Mouse (Mus musculus) embryonic facial prominence, embryonic 11.5 days (tissue): Measurements from ENCODE around the gene Fgfr2. TPM values are rescaled to one million over a fixed set of nuclear protein-coding genes. Genes with fewer than 3 reads are reported as not detected.

Source experiments
- ATAC-seq: fragments of 200-750 bp; cut with Nextera tagmentation; replicated peaks from 2 replicates; pipeline ENCODE4 v1.8.0; 2017; ENCODE audit warnings: low read depth; ENCODE audit not compliant: insufficient number of reproducible peaks, low FRiP score, low TSS enrichment
- DNase-seq: peaks from one replicate; pipeline ENCODE4 v3.0.0-alpha.2; 2015; ENCODE audit warnings: low spot score
- H3K27ac ChIP-seq: fragments of 300-500 bp; sonication (generic); replicated peaks from 2 replicates; pipeline ENCODE4 v1.5.1; 2014; ENCODE audit warnings: mild to moderate bottlenecking, low read depth, low read length, control low read depth
- H3K27me3 ChIP-seq: fragments of 300-500 bp; sonication (generic); 2 replicates; pipeline ENCODE4 v1.6.1; 2014; ENCODE audit warnings: mild to moderate bottlenecking, low read length, moderate library complexity, mixed read lengths; ENCODE audit not compliant: control insufficient read depth, insufficient read depth
- H3K36me3 ChIP-seq: fragments of 300-500 bp; sonication (generic); replicated peaks from 2 replicates; pipeline ENCODE4 v1.6.1; 2014; ENCODE audit warnings: low read depth, mild to moderate bottlenecking, low read length, moderate library complexity, mixed read lengths; ENCODE audit not compliant: control insufficient read depth, insufficient read depth
- H3K4me1 ChIP-seq: fragments of 300-500 bp; sonication (generic); 2 replicates; pipeline ENCODE4 v1.6.1; 2014; ENCODE audit warnings: low read length, mixed read lengths; ENCODE audit not compliant: control insufficient read depth, insufficient read depth
- H3K4me2 ChIP-seq: fragments of 300-500 bp; sonication (generic); 2 replicates; pipeline ENCODE4 v1.6.1; 2014; ENCODE audit warnings: low read depth, mild to moderate bottlenecking, control low read depth, low read length, moderate library complexity
- H3K4me3 ChIP-seq: fragments of 300-500 bp; sonication (generic); 2 replicates; pipeline ENCODE4 v1.5.1; 2014; ENCODE audit warnings: low read depth, low read length, control low read depth
- H3K9ac ChIP-seq: fragments of 300-500 bp; sonication (generic); replicated peaks from 2 replicates; pipeline ENCODE4 v1.6.1; 2014; ENCODE audit warnings: mild to moderate bottlenecking, control low read depth, low read length
- H3K9me3 ChIP-seq: fragments of 300-500 bp; sonication (generic); replicated peaks from 2 replicates; pipeline ENCODE4 v1.6.1; 2016; ENCODE audit warnings: mild to moderate bottlenecking, low read length, inconsistent platforms, mixed read lengths; ENCODE audit not compliant: control insufficient read depth
- WGBS: fragments of 180-500 bp; shearing (Covaris S2); extraction: QIAGEN DNeasy Blood & Tissue Kit; methylation state at CpG from one replicate; pipeline ENCODE4 v1.1.7; 2014; 5-methylcytosine and 5-hydroxymethylcytosine counted together
- polyA plus RNA-seq: library from polyadenylated mRNA; unstranded; fragments of >200 nt; fragmentation: Nextera tagmentation; extraction: Ambion mirVana; gene quantifications from 2 replicates; pipeline ENCODE4 v1.2.1, GENCODE M21; 2014

Gene Fgfr2
- polyA plus RNA-seq, 1 experiment from 2014 or later: 75.6 TPM

- H3K36me3 ChIP-seq: no peaks in the 10 kb centered on the region
- H3K4me2 ChIP-seq: no peak overlapping the region
- ATAC-seq: no peak
- 87% methylated on average over 10 of the region's 10 CpGs for WGBS
- no peaks in the 10 kb centered on the region for H3K27me3 ChIP-seq
- H3K4me1 ChIP-seq: no peaks in the 10 kb centered on the region
- H3K4me3 ChIP-seq: no peak overlapping the region
- no peaks in the 10 kb centered on the region for H3K9me3 ChIP-seq
- DNase-seq: no peak
- no peak overlapping the region for H3K9ac ChIP-seq
- H3K27ac ChIP-seq: no peak overlapping the region
These were observed 2169.0 kb downstream of the Fgfr2 start for GRCm38 (mm10) chr7:130954177-130954601.

GRCm38 (mm10) chr7:130953376-130953775 lies 2169.8 kb downstream of the Fgfr2 start:
- WGBS: 91% methylated on average over 10 of the region's 10 CpGs
- Histone ChIP-seq H3K4me3 (no peak overlapping the region), H3K4me1 (no peaks in the 10 kb centered on the region), H3K9ac (no peak overlapping the region), H3K36me3 (no peaks in the 10 kb centered on the region), H3K27ac (no peak overlapping the region), H3K27me3 (no peaks in the 10 kb centered on the region), H3K4me2 (no peak overlapping the region), H3K9me3 (no peaks in the 10 kb centered on the region)
- no peak for ATAC-seq
- no peak for DNase-seq

GRCm38 (mm10) chr7:130951004-130951403 lies 2172.1 kb downstream of the Fgfr2 start:
- H3K4me3 ChIP-seq: no peak overlapping the region
- H3K36me3 ChIP-seq: no peaks in the 10 kb centered on the region
- ATAC-seq: no peak
- H3K4me2 ChIP-seq: no peak overlapping the region
- WGBS: 73% methylated on average over 5 of the region's 5 CpGs
- no peaks in the 10 kb centered on the region for H3K4me1 ChIP-seq
- no peak overlapping the region for H3K27ac ChIP-seq
- no peak for DNase-seq
- no peaks in the 10 kb centered on the region for H3K27me3 ChIP-seq
- no peaks in the 10 kb centered on the region for H3K9me3 ChIP-seq
- H3K9ac ChIP-seq: no peak overlapping the region

- Histone ChIP-seq H3K9ac (no peak overlapping the region), H3K4me2 (no peak overlapping the region), H3K27ac (no peak overlapping the region), H3K27me3 (no peaks in the 10 kb centered on the region), H3K4me3 (no peak overlapping the region), H3K4me1 (no peaks in the 10 kb centered on the region), H3K9me3 (no peaks in the 10 kb centered on the region), H3K36me3 (no peaks in the 10 kb centered on the region)
- DNase-seq: no peak
- WGBS: 92% methylated on average over 7 of the region's 7 CpGs
- ATAC-seq: no peak
These were observed 2172.7 kb downstream of the Fgfr2 start for GRCm38 (mm10) chr7:130950482-130950881.

- no peak overlapping the region for H3K4me2 ChIP-seq
- H3K36me3 ChIP-seq: no peaks in the 10 kb centered on the region
- H3K4me3 ChIP-seq: no peak overlapping the region
- 50% methylated on average over 7 of the region's 8 CpGs for WGBS
- DNase-seq (peak; percentile 15), ATAC-seq (no peak)
- H3K9ac ChIP-seq: no peak overlapping the region
- H3K9me3 ChIP-seq: no peaks in the 10 kb centered on the region
- no peaks in the 10 kb centered on the region for H3K4me1 ChIP-seq
- no peaks in the 10 kb centered on the region for H3K27me3 ChIP-seq
- H3K27ac ChIP-seq: no peak overlapping the region
These were observed 2173.8 kb downstream of the Fgfr2 start for GRCm38 (mm10) chr7:130949331-130949751.

- H3K27me3 ChIP-seq: no peaks in the 10 kb centered on the region
- no peak for DNase-seq
- no peaks in the 10 kb centered on the region for H3K9me3 ChIP-seq
- ATAC-seq: no peak
- no peaks in the 10 kb centered on the region for H3K36me3 ChIP-seq
- 65% methylated on average over 5 of the region's 5 CpGs for WGBS
- H3K27ac ChIP-seq: no peak overlapping the region
- no peaks in the 10 kb centered on the region for H3K4me1 ChIP-seq
- no peak overlapping the region for H3K4me2 ChIP-seq
- no peak overlapping the region for H3K9ac ChIP-seq
- no peak overlapping the region for H3K4me3 ChIP-seq
These were observed 2174.5 kb downstream of the Fgfr2 start for GRCm38 (mm10) chr7:130948563-130949208.

- Histone ChIP-seq H3K27ac (no peak overlapping the region), H3K4me1 (no peaks in the 10 kb centered on the region), H3K4me3 (no peak overlapping the region), H3K36me3 (no peaks in the 10 kb centered on the region), H3K27me3 (no peaks in the 10 kb centered on the region), H3K9me3 (no peaks in the 10 kb centered on the region), H3K9ac (no peak overlapping the region), H3K4me2 (no peak overlapping the region)
- ATAC-seq: no peak
- WGBS: 78% methylated on average over 12 of the region's 12 CpGs
- DNase-seq: no peak
These were observed 2176.8 kb downstream of the Fgfr2 start for GRCm38 (mm10) chr7:130946303-130946702.

- Histone ChIP-seq H3K9ac (no peak overlapping the region), H3K4me1 (no peaks in the 10 kb centered on the region), H3K9me3 (no peaks in the 10 kb centered on the region), H3K27me3 (no peaks in the 10 kb centered on the region), H3K27ac (no peak overlapping the region), H3K4me3 (no peak overlapping the region), H3K36me3 (no peaks in the 10 kb centered on the region), H3K4me2 (no peak overlapping the region)
- no peak for DNase-seq
- no peak for ATAC-seq
- 93% methylated on average over 3 of the region's 3 CpGs for WGBS
These were observed 2177.4 kb downstream of the Fgfr2 start for GRCm38 (mm10) chr7:130945730-130946129.
